Mouse (Mus musculus) spleen, adult 2 months (tissue): ENCODE measurements at regions not wholly inside any gene's neighbourhood (a gene's known extent, or its start where the extent isn't known, plus 50 kb on each side); places are given as distances from the start of the nearest gene placed in this dataset.
"Not testable (repeated sequence)": the region's sequence is repeated elsewhere in the genome, so short reads cannot be mapped to it uniquely, and the experiment has no call there.

Experiments used
- DNase-seq, 2 experiments: peaks; one replicate each; pipeline versions ENCODE4 v3.0.0 to v3.0.0-alpha.2; 2012 to 2021; ENCODE audit warnings: low spot score in 2 of 2, low read depth in 1 of 2
- H3K27ac ChIP-seq: fragments of 200-500 bp; 2 replicates; pipeline ENCODE4 v1.5.1; 2012; ENCODE audit warnings: low read length, inconsistent platforms; ENCODE audit not compliant: insufficient read depth
- H3K27me3 ChIP-seq: fragments of 200-500 bp; 2 replicates; pipeline ENCODE4 v1.6.1; 2012; ENCODE audit warnings: mild to moderate bottlenecking, moderate library complexity, low read length, inconsistent platforms; ENCODE audit not compliant: control insufficient read depth, insufficient read depth
- H3K36me3 ChIP-seq: fragments of 200-500 bp; 2 replicates; pipeline ENCODE4 v1.6.1; 2012; ENCODE audit warnings: mild to moderate bottlenecking, low read length, inconsistent platforms; ENCODE audit not compliant: control insufficient read depth, insufficient read depth
- H3K4me1 ChIP-seq: fragments of 200-500 bp; 2 replicates; pipeline ENCODE4 v1.6.1; 2011; ENCODE audit warnings: inconsistent platforms; ENCODE audit not compliant: control insufficient read depth, insufficient read depth, insufficient read length
- H3K4me3 ChIP-seq: fragments of 200-500 bp; 2 replicates; pipeline ENCODE4 v1.5.1; 2011; ENCODE audit warnings: mild to moderate bottlenecking, inconsistent platforms; ENCODE audit not compliant: insufficient read depth, insufficient read length; ENCODE audit errors: extremely low read depth
- CTCF ChIP-seq: fragments of 200-500 bp; IDR thresholded peaks from 2 replicates; pipeline ENCODE4 v1.5.1; 2011; ENCODE audit warnings: mild to moderate bottlenecking, inconsistent platforms; ENCODE audit not compliant: insufficient read depth, insufficient read length, insufficient replicate concordance; ENCODE audit errors: extremely low read depth
- POLR2A ChIP-seq: fragments of 200-500 bp; IDR thresholded peaks from 2 replicates; pipeline ENCODE4 v1.6.1; 2011; ENCODE audit warnings: low read depth, low read length, inconsistent platforms
- WGBS: fragments of 180-500 bp; shearing (Covaris S2); methylation state at CpG from one replicate; pipeline ENCODE4 v1.1.7; 2018; 5-methylcytosine and 5-hydroxymethylcytosine counted together

DNA sequence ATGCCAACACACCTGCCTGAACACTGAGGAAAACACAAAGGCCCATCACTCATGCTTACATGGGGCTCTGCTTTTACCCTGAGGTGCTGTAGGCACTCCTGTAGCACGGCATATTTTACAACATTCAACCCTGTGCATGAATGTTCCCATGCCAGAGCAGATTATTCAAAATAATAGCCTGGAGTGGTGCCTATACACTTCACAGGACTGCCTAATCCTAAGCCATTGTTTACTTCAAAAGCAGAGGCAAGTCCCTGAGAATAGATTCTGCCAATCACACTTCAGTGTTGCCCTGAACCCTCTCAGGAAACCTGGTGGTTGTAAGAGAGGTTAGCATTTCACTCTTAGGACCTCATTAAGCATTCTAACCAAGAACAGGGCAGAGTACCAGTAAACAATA lies 828.1 kb downstream of the Ttll7 start:
- TF ChIP-seq CTCF, result no peak
- no peak for TF ChIP-seq POLR2A
- no peaks in the 10 kb centered on the region for H3K36me3 ChIP-seq
- DNase-seq, result no peak
- no peaks in the 10 kb centered on the region for H3K4me1 ChIP-seq
- no peak overlapping the region for H3K27ac ChIP-seq
- H3K27me3 ChIP-seq, result no peaks in the 10 kb centered on the region
- H3K4me3 ChIP-seq, result no peak overlapping the region
- 76% methylated on average over 1 of the region's 1 CpGs for WGBS

GRCm38 (mm10) chr3:147662572-147662971 lies 810.4 kb downstream of the Ttll7 start:
- Histone ChIP-seq H3K36me3 (no peaks in the 10 kb centered on the region), H3K4me3 (no peak overlapping the region), H3K27me3 (no peaks in the 10 kb centered on the region), H3K4me1 (no peaks in the 10 kb centered on the region), H3K27ac (no peak overlapping the region)
- no peak for TF ChIP-seq POLR2A
- no peak for TF ChIP-seq CTCF
- 82% methylated on average over 3 of the region's 3 CpGs for WGBS
- no peak for DNase-seq

DNA sequence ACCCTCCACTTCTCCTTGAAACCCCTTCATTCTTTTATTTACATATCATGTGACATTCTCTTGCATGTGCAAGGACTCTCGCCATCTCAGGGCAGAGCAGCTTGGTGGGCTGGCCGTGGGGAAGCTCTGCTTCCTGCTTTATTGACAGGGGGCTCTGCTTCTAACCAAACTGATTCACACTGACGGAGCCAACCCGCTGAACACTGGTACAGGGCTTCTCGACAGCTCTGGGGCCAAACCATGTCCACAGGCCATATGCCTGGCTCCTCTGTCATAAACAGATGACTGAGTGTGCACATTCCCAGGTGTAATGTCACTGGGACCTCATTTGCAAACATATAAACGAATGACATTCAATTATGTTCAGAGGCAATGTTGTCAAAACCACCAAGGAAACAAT lies 800.7 kb downstream of the Ttll7 start:
- Histone ChIP-seq H3K4me3 (no peak overlapping the region), H3K27me3 (no peaks in the 10 kb centered on the region), H3K36me3 (no peaks in the 10 kb centered on the region), H3K4me1 (no peaks in the 10 kb centered on the region), H3K27ac (no peak overlapping the region)
- no peak for DNase-seq
- WGBS, result 66% methylated on average over 6 of the region's 6 CpGs
- TF ChIP-seq POLR2A, result no peak
- no peak for TF ChIP-seq CTCF

DNA sequence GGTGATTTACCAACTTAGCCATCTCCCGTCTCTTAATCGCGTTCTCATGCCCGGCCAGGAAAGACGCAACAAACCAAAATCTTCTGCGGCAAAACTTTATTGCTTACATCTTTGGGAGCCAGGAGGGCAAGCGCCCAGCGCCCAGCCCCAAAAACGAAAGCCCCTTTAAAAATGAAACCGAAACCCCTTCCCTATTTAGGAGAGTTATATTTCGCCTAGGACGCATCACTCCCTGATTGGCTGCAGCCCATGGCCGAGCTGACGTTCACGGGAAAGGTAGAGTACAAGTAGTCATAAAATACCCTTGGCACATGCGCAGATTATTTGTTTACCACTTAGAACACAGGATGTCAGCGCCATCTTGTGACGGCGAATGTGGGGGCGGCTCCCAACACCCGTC lies 783.3 kb downstream of the Ttll7 start:
- H3K4me1 ChIP-seq, DNase-seq, H3K27ac ChIP-seq, H3K4me3 ChIP-seq, H3K27me3 ChIP-seq, H3K36me3 ChIP-seq: not testable (repeated sequence)
- 94% methylated on average over 21 of the region's 21 CpGs for WGBS

DNA sequence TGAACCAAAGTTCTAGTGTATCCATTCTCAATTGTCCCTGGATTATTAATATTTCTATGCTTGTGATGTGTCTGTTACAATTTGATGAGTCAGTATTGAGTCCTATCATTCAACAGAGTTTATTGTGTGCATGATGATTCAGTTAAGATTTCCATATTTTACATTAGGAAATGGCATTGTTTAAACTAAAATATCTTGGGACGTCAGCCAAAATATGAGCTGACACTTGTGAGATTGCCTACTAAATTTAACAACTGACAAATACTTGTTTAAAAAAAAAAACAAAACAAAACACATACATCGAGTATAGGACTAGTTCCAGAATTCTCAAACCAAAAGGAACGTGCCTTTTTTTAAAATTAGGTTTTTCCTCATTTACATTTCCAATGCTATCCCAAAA lies 779.0 kb downstream of the Ttll7 start:
- WGBS, result 83% methylated on average over 3 of the region's 3 CpGs
- no peaks in the 10 kb centered on the region for H3K4me1 ChIP-seq
- no peaks in the 10 kb centered on the region for H3K36me3 ChIP-seq
- DNase-seq, result no peak
- H3K4me3 ChIP-seq, result no peak overlapping the region
- H3K27ac ChIP-seq, result no peak overlapping the region
- H3K27me3 ChIP-seq, result no peaks in the 10 kb centered on the region
- TF ChIP-seq POLR2A (no peak), CTCF (no peak)

- H3K4me3 ChIP-seq, result no peak overlapping the region
- H3K4me1 ChIP-seq, result no peaks in the 10 kb centered on the region
- whole genome bisulfite sequencing, result 66% methylated on average over 6 of the region's 6 CpGs
- TF ChIP-seq POLR2A (no peak), CTCF (no peak)
- H3K27ac ChIP-seq, result no peak overlapping the region
- H3K36me3 ChIP-seq, result no peaks in the 10 kb centered on the region
- DNase-seq, result no peak
- no peaks in the 10 kb centered on the region for H3K27me3 ChIP-seq
Measured at GRCm38 (mm10) chr3:147583697-147584315, 731.6 kb downstream of the Ttll7 start.

DNA sequence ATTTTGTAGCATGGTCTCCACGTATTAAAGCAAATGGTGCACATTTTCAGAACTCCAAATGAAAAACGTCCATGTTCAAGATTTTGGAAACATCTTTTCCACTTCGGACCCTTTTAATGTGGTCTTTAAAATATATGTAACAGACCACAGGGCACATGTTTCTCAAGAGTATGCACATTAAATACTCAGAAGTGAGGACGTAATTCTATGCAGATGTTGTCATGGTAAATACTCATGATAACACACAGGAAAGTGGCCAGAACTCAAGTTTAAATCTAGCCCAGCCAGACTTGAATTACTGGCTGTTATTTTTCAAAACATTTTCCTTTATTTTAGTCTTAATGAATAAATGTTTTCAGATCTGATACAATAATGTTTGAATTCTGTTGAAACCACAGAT lies 719.7 kb downstream of the Ttll7 start:
- Histone ChIP-seq H3K27ac (no peak overlapping the region), H3K4me3 (no peak overlapping the region), H3K27me3 (no peaks in the 10 kb centered on the region), H3K36me3 (no peaks in the 10 kb centered on the region), H3K4me1 (no peaks in the 10 kb centered on the region)
- TF ChIP-seq POLR2A, result no peak
- no peak for TF ChIP-seq CTCF
- WGBS, result 83% methylated on average over 4 of the region's 4 CpGs
- no peak for DNase-seq
